Mouse (Mus musculus): ENCODE measurements around the gene Hoxa3.

Hoxa3 gene

GRCm38 (mm10) chr6:52233546-52234427 lies 20.7 kb upstream of the Hoxa3 start:
- in situ Hi-C loops (cut with MboI, MseI), result no loop called here

- in situ Hi-C loops (cut with MboI, MseI), result no loop called here
Observed at GRCm38 (mm10) chr6:52232984-52233545, 19.9 kb upstream of the Hoxa3 start.

GRCm38 (mm10) chr6:52232568-52232965 lies 19.4 kb upstream of the Hoxa3 start:
- in situ Hi-C loops (cut with MboI, MseI), result no loop called here

GRCm38 (mm10) chr6:52231885-52232567 lies 18.9 kb upstream of the Hoxa3 start:
- in situ Hi-C loops (cut with MboI, MseI), result no loop called here

- in situ Hi-C loops (cut with MboI, MseI), result no loop called here
Observed at GRCm38 (mm10) chr6:52230516-52231165, 17.5 kb upstream of the Hoxa3 start, which contains the start of gene Hoxa9. Gene Hoxa9 (minus strand): TSS chr6:52231089.

- in situ Hi-C loops (cut with MboI, MseI), result loop anchor here (10.0 kb wide), 6 partner anchors 385 to 1055 kb away; no protein-coding TSS in a partner anchor
Observed at GRCm38 (mm10) chr6:52229558-52230416, 16.7 kb upstream of the Hoxa3 start.

GRCm38 (mm10) chr6:52228475-52229465 lies 15.6 kb upstream of the Hoxa3 start:
- in situ Hi-C loops (cut with MboI, MseI), result loop anchor here (10.0 kb wide), 6 partner anchors 384 to 1054 kb away; no protein-coding TSS in a partner anchor

- in situ Hi-C loops (cut with MboI, MseI), result loop anchor here (10.0 kb wide), 6 partner anchors 383 to 1053 kb away; no protein-coding TSS in a partner anchor
Observed at GRCm38 (mm10) chr6:52227470-52228222, 14.5 kb upstream of the Hoxa3 start.

- in situ Hi-C loops (cut with MboI, MseI), result loop anchor here (10.0 kb wide), 6 partner anchors 382 to 1052 kb away; no protein-coding TSS in a partner anchor
Observed at GRCm38 (mm10) chr6:52226569-52227257, 13.6 kb upstream of the Hoxa3 start.

GRCm38 (mm10) chr6:52225612-52226568 lies 12.8 kb upstream of the Hoxa3 start:
- in situ Hi-C loops (cut with MboI, MseI), result loop anchor here (10.0 kb wide), 6 partner anchors 381 to 1051 kb away; no protein-coding TSS in a partner anchor

GRCm38 (mm10) chr6:52224895-52225611 lies 11.9 kb upstream of the Hoxa3 start:
- in situ Hi-C loops (cut with MboI, MseI), result loop anchor here (5.0 to 10.0 kb wide), 8 partner anchors 380 to 1050 kb away; no protein-coding TSS in a partner anchor

GRCm38 (mm10) chr6:52223939-52224760 lies 11.0 kb upstream of the Hoxa3 start:
- in situ Hi-C loops (cut with MboI, MseI), result loop anchor here (5.0 to 10.0 kb wide), 8 partner anchors 379 to 1049 kb away; no protein-coding TSS in a partner anchor

GRCm38 (mm10) chr6:52222729-52223128 lies 9.6 kb upstream of the Hoxa3 start:
- in situ Hi-C loops (cut with MboI, MseI), result loop anchor here (5.0 to 10.0 kb wide), 8 partner anchors 378 to 1048 kb away; no protein-coding TSS in a partner anchor

GRCm38 (mm10) chr6:52221993-52222685 lies 9.0 kb upstream of the Hoxa3 start:
- in situ Hi-C loops (cut with MboI, MseI), result loop anchor here (5.0 to 10.0 kb wide), 8 partner anchors 377 to 1047 kb away; no protein-coding TSS in a partner anchor

Data from T-helper 17 cell (primary cell).